Mouse (Mus musculus) forebrain, embryonic 10.5 days (tissue): ENCODE measurements around the gene Sept10. TPM values are rescaled to one million over a fixed set of nuclear protein-coding genes. Genes with fewer than 3 reads are reported as not detected.
A peak's percentile ranks its signal among the peaks of the same experiment; 100 is the strongest.

ENCODE experiments used
- DNase-seq: peaks from one replicate; pipeline ENCODE4 v3.0.0-alpha.2; 2017; ENCODE audit warnings: low spot score; ENCODE audit errors: extremely low spot score
- H3K27ac ChIP-seq: fragments of 300-500 bp; sonication (generic); 2 replicates; pipeline ENCODE4 v1.5.1; 2016; ENCODE audit warnings: mild to moderate bottlenecking
- H3K27me3 ChIP-seq: fragments of 300-500 bp; sonication (generic); 2 replicates; pipeline ENCODE4 v1.6.1; 2016; ENCODE audit warnings: mild to moderate bottlenecking; ENCODE audit not compliant: poor library complexity, severe bottlenecking
- H3K36me3 ChIP-seq: fragments of 300-500 bp; sonication (generic); replicated peaks from 2 replicates; pipeline ENCODE4 v1.6.1; 2016; ENCODE audit warnings: mild to moderate bottlenecking, moderate library complexity
- H3K4me1 ChIP-seq: fragments of 300-500 bp; sonication (generic); 2 replicates; pipeline ENCODE4 v1.6.1; 2016
- H3K4me3 ChIP-seq: fragments of 300-500 bp; sonication (generic); 2 replicates; pipeline ENCODE4 v1.5.1; 2016; ENCODE audit warnings: mild to moderate bottlenecking, moderate library complexity
- H3K9me3 ChIP-seq: fragments of 300-500 bp; sonication (generic); 2 replicates; pipeline ENCODE4 v1.6.1; 2016; ENCODE audit warnings: mild to moderate bottlenecking, moderate library complexity
- WGBS: fragments of 180-500 bp; shearing (Covaris S2); methylation state at CpG from one replicate; pipeline ENCODE4 v1.1.7; 2016; 5-methylcytosine and 5-hydroxymethylcytosine counted together
- polyA plus RNA-seq: library from polyadenylated mRNA; unstranded; fragments of >200 nt; fragmentation: Nextera tagmentation; extraction: Ambion mirVana; gene quantifications from 2 replicates; pipeline ENCODE4 v1.2.1, GENCODE M21; 2016

Sept10 gene
- polyA plus RNA-seq, 1 experiment from 2014 or later, result 30.6 TPM

DNA sequence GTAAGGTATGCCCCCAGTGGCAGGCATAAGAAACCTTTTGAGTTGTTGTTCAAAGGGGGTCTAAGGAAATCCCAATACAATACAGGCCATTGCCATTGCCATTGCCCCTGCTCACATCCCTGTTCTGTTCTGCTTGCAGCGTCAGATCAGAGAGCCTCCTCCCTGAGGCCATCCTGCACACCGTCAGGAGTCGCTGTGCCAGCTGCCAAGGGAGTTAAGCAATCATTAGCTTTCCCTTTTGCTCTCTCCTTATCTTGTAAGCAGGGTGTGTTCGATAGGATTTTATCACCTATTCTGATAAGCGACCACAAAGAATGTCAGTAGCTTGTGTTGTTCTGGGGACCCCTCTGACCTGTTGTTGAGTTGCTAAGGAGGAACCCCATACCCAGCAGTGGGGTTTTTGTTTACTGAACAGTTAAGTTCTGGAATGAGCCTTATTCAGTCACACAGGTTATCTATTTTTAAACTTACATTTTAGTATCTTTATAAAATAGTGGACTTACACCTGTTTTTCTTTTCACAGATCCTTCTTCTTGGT, 69.0 kb downstream of the Sept10 start:
- WGBS, result 75% methylated on average over 5 of the region's 5 CpGs
- no peak for DNase-seq
- Histone ChIP-seq H3K9me3 (peaks cover 6% of the 10 kb centered on the region; the same call in 1 of the 2 replicates), H3K27me3 (peaks cover 8% of the 10 kb centered on the region), H3K4me1 (0 out of 2 replicates have a peak, but pooled peaks cover 4% of the 10 kb centered on the region), H3K36me3 (peaks cover 4% of the 10 kb centered on the region; the same call in 1 of the 2 replicates), H3K27ac (no peak overlapping the region), H3K4me3 (no peak overlapping the region)

DNA sequence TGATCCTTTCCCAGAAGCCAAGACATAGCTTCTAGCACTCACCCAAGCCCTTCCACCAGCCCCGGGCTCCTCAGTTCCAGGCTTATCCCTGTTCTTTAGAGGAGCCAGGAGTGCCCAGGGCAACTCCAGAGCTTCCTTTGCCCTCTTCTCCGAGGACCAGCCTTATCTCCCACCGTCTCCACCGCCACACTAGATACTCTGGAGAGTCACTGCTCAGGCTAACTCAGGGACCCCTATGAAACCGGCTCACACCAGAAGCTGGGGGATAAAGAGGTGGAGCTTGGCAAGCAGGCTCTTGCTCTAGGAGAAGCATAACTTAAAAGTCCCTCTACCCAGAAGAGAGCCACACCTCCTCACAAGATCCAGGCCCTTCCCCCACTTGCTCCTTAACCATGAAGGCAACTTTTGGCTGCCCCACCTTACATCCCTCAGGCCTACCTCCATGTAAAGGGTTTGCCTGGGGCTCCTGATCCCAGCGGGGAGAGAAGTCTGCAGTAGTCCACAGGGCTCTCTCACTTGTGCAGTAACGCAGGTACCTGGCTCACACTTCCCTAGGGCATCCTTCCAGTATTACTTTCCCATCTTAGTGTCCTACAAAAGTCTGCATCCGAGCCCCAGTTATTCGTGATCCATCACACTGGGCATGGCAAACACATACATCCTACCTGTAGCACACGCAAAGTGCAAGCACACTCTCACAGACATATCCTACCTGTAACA, 70.5 kb downstream of the Sept10 start:
- Histone ChIP-seq H3K27me3 (peaks cover 8% of the 10 kb centered on the region), H3K27ac (no peak overlapping the region), H3K36me3 (no peaks in the 10 kb centered on the region; the same call in 1 of the 2 replicates), H3K4me3 (no peak overlapping the region), H3K4me1 (0 out of 2 replicates have a peak, but pooled peaks cover 4% of the 10 kb centered on the region), H3K9me3 (peaks cover 6% of the 10 kb centered on the region; the same call in 1 of the 2 replicates)
- DNase-seq, result no peak
- 89% methylated on average over 10 of the region's 10 CpGs for WGBS

DNA sequence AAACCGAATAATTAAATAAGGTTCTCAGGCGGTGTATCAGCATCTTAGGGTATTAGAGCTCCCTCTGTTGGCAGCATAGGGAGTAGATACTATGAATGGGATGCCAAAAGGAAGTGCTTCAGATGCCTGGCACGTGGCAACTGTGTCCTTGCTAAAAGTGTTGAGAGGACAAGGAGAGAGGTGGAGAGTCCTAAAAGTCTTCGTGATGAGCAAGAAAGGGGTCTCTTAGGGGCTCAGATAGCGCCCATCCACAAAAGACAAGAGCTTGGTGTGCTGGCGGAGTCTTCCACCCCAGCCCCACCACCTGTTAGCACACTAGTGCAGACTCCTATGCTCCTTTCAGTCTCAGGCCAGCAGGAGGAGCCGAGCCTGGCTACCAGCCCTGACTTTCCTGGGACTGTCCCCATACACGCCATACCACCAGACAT, 71.7 kb downstream of the Sept10 start:
- H3K27me3 ChIP-seq, result peaks cover 8% of the 10 kb centered on the region
- no peaks in the 10 kb centered on the region for H3K36me3 ChIP-seq
- WGBS, result 17% methylated on average over 8 of the region's 8 CpGs
- peak overlapping the region; percentile 46; the same call in 1 of the 2 replicates for H3K27ac ChIP-seq
- H3K4me1 ChIP-seq, result 0 out of 2 replicates have a peak, but pooled peaks cover 4% of the 10 kb centered on the region
- H3K9me3 ChIP-seq, result peaks cover 6% of the 10 kb centered on the region; the same call in 1 of the 2 replicates
- DNase-seq, result peak; percentile 44
- no peak overlapping the region for H3K4me3 ChIP-seq

DNA sequence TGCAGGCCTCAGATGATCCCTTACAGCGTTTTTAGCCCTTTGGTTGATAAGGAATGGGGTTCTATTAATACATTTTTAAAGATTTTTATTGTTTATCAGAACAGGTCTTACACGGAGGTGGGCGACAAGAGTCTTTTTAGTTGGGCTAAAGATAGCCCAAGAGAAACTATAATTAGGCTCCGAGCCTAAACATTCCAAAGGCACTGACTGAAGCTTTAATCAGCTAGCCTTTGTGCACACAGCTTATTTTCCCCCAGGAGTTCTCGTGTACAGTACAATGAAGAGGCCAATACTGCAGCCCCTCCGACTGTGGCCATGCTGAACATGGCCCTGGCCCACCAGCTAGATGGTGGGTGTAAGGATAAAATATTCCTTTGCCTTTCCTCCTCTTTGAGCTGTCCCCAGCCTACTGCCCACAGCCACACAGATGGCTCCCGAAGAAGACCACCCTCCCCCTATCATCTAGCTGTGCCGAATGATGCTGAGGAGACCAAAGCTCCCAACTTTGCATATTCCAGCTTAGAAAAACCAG, 88.1 kb downstream of the Sept10 start:
- Histone ChIP-seq H3K36me3 (no peaks in the 10 kb centered on the region), H3K9me3 (no peaks in the 10 kb centered on the region), H3K27ac (peak overlapping the region; percentile 15; the same call in 1 of the 2 replicates), H3K27me3 (no peaks in the 10 kb centered on the region), H3K4me3 (no peak overlapping the region), H3K4me1 (peaks cover 7% of the 10 kb centered on the region)
- no peak for DNase-seq
- WGBS, result 63% methylated on average over 8 of the region's 8 CpGs

DNA sequence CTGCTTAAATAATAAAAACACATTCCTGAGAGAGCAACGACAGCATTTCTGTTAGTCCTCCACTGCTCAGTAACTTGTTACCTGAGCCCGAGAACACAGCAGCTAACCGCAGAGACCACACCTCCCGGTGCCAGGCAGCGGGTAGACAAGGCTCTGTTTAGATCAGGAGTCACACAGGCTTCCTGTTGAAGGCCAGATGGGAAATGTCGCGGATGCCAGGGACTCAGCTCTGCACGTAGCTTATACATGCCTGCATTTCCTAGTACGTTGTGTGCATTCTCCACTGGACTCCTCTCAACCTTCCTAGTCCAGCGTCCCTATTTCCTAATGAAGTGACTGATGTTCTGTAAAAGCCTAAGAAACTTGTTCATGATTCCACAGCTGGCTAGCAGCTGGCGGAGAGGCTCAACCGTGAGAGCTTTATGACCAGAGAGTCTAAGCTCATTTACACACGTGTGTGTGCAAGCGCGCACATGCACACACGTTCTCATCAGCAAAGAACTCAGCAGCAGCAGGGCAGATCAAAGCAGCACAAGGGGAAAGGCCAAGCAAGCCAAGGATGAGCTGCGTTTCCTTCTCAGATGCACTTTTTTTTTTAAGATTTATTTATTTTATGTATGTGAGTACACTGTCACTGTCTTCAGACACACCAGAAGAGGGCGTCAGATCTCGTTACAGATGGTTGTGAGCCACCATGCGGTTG, 89.6 kb downstream of the Sept10 start:
- no peak overlapping the region for H3K27ac ChIP-seq
- H3K36me3 ChIP-seq, result no peaks in the 10 kb centered on the region
- peaks cover 7% of the 10 kb centered on the region for H3K4me1 ChIP-seq
- no peaks in the 10 kb centered on the region for H3K9me3 ChIP-seq
- H3K27me3 ChIP-seq, result no peaks in the 10 kb centered on the region
- 90% methylated on average over 20 of the region's 20 CpGs for WGBS
- DNase-seq, result no peak
- H3K4me3 ChIP-seq, result no peak overlapping the region

DNA sequence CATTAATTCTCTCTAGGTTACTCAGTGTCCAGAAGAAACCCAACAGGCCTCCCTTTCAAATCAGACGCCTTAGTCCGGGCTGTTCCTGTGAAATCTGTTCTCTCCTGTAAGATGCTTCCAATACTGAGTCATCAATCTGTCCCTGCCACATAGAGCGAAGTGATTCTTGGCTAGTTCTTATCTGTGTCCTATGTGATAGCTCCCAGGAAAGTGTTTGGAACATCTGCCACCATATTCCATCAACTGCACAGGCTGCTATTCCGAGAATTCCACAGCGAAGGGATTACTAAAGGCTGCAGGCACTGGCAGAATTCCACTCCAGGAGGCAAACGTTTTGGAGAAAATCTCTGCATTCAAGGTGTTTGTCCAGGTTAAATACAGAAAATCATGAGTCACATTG, 94.0 kb downstream of the Sept10 start:
- Histone ChIP-seq H3K9me3 (no peaks in the 10 kb centered on the region), H3K27ac (no peak overlapping the region), H3K27me3 (no peaks in the 10 kb centered on the region), H3K4me3 (no peak overlapping the region), H3K4me1 (no peaks in the 10 kb centered on the region), H3K36me3 (no peaks in the 10 kb centered on the region)
- no peak for DNase-seq
- WGBS, result 87% methylated on average over 6 of the region's 6 CpGs

DNA sequence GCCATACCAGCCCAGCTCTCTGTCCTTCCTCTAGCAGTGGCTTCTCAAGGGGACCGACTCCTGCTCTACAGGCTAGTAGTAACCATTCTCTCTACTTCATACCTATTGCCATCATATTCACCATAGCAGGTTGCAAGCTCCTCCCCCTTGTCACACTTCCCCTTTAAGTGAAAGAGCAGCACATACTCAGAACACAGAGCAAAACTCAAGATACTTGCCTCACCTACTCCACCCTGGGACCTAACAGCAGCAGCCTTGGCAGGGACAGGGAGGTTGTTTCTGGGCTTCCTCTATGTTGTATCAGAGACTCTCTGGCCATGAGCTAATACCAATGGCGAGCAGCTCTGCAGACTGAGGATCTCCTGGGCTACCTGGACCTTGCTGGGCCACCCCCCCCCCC, 96.2 kb downstream of the Sept10 start:
- 94% methylated on average over 2 of the region's 2 CpGs for WGBS
- no peaks in the 10 kb centered on the region for H3K9me3 ChIP-seq

DNA sequence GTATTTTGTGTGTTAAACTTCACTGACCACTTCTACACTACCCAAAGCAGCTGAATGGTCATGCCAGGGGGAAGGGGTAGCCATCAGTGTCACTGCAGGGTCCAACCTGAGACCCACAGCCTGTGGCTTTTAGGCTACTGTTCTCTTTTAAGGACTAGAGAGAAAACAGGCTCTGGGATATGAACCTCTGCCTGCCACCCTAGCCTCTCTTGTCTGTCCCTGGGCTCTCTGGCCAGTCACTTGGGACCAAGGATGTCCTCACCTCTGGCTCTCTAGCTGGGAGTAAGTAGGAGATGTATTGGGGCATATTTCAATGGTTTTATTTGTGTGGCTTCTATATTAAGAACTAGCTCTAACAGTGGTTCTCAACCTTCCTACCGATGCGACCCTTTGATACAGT, 101.8 kb downstream of the Sept10 start:
- Histone ChIP-seq H3K36me3 (no peaks in the 10 kb centered on the region), H3K9me3 (no peaks in the 10 kb centered on the region), H3K4me3 (no peak overlapping the region), H3K4me1 (no peaks in the 10 kb centered on the region), H3K27ac (no peak overlapping the region), H3K27me3 (peaks cover 8% of the 10 kb centered on the region)
- 94% methylated on average over 2 of the region's 2 CpGs for WGBS
- no peak for DNase-seq

More for the DNA sequence above, 96.2 kb downstream of the Sept10 start:
- Histone ChIP-seq H3K27ac (no peak overlapping the region), H3K4me1 (no peaks in the 10 kb centered on the region), H3K4me3 (no peak overlapping the region), H3K36me3 (no peaks in the 10 kb centered on the region), H3K27me3 (no peaks in the 10 kb centered on the region)
- no peak for DNase-seq

DNA sequence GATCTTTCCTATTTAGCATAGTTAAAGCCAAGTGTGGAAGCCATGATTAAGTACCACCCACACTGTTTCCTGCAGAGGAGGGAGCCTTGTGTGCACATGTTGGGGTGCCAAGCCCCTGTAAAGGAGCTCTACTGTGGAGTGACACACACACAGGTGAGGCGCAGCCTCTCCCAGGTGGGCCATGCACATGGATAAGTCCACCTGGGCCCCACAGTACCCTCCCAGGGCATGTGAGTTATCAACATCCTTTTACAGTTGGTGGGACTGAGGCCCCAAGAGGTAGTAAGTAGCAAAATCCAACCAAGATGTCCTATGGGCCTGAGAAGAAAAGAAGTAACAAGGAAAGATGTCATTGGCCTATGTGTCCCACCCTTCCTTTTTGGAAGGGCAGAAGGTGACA, 102.6 kb downstream of the Sept10 start:
- 97% methylated on average over 1 of the region's 1 CpGs for WGBS
- no peaks in the 10 kb centered on the region for H3K4me1 ChIP-seq
- H3K4me3 ChIP-seq, result no peak overlapping the region
- H3K9me3 ChIP-seq, result no peaks in the 10 kb centered on the region
- peaks cover 8% of the 10 kb centered on the region for H3K27me3 ChIP-seq
- no peak overlapping the region for H3K27ac ChIP-seq
- no peaks in the 10 kb centered on the region for H3K36me3 ChIP-seq
- DNase-seq, result no peak

DNA sequence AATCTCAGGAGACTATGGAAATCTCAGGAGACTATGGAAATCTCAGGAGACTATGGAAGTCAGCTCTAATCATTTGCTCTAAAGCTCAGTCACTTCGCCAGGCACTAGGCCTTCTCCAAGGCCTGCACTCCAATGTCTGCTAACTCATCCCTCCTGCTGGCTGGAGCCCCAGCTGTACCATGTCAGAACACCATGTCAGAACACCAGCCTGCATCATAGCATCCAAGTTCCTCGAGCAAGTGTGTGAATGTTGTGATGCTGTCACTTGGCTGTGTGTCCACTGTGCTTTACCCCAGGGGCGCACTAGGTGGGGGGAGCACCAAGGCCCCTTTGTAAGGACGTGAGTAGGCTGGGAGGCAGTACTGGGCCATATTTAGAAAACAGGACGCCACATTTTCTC, 104.1 kb downstream of the Sept10 start:
- Histone ChIP-seq H3K27me3 (peaks cover 8% of the 10 kb centered on the region), H3K4me1 (no peaks in the 10 kb centered on the region), H3K9me3 (no peaks in the 10 kb centered on the region), H3K4me3 (no peak overlapping the region), H3K27ac (no peak overlapping the region), H3K36me3 (no peaks in the 10 kb centered on the region)
- DNase-seq, result no peak
- WGBS, result 85% methylated on average over 5 of the region's 5 CpGs

DNA sequence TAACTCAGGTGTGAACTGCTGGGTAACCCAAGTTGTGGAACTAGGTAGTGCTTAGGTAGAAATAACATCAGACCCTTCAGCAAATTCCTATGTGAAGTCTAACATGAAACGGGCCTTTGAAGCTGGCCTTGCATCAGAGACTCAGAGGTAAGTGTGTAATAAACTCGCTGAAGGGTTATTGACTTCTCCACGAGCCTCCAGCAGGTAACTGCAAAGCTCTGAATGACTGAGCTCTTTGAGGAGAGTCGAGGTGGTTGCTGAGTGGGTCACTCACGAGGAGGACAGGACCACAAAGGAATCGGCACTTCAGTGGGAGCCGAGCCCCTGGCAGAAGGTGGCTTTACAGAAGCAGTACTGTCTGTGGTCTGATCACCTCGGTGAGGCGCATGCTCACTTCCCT, 105.3 kb downstream of the Sept10 start:
- Histone ChIP-seq H3K27me3 (peaks cover 8% of the 10 kb centered on the region), H3K9me3 (no peaks in the 10 kb centered on the region), H3K36me3 (no peaks in the 10 kb centered on the region), H3K4me3 (no peak overlapping the region), H3K4me1 (no peaks in the 10 kb centered on the region), H3K27ac (no peak overlapping the region)
- DNase-seq, result no peak
- 84% methylated on average over 9 of the region's 9 CpGs for WGBS

DNA sequence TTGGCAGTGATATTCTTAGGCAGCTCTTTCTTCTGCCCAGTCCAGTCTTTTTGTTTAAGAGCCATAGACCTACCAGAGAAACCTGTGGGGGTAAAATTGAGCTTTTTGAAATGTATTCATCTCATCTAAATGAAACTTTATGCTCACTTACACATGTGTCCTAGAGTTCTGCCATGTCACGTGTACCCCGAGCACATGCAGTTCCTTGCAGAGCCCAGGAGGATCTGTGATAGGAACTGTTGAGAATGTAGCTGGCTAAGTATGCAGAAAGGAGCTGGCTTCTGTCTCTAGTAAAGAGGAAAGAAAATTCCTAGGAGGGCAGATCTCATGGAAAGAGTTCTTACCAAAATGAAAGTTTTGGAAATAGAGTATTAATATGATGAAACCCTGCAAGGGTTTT, 106.0 kb downstream of the Sept10 start:
- H3K36me3 ChIP-seq, result no peaks in the 10 kb centered on the region
- H3K27me3 ChIP-seq, result peaks cover 8% of the 10 kb centered on the region
- no peak for DNase-seq
- 93% methylated on average over 2 of the region's 2 CpGs for WGBS
- H3K27ac ChIP-seq, result no peak overlapping the region
- no peaks in the 10 kb centered on the region for H3K9me3 ChIP-seq
- no peaks in the 10 kb centered on the region for H3K4me1 ChIP-seq
- H3K4me3 ChIP-seq, result no peak overlapping the region
